Comparison of ENCODE assay signal across 8 mouse cellular contexts in genomic region chr2:148902286-148902685, GRCm38 (mm10). TPM values are rescaled to one million over a fixed set of nuclear protein-coding genes. Genes with fewer than 3 reads are reported as not detected.
DNase-seq lines count a peak whose midpoint lies in the region; ATAC-seq and TF ChIP-seq lines count a peak whose summit lies in the region.

No protein-coding gene starts in this region.

- H3K9me3 ChIP-seq in forebrain, embryonic 16.5 days (ENCODE audit: control insufficient read depth, low read length), result no peaks in the 10 kb centered on the region
- no peaks in the 10 kb centered on the region for H3K9me3 ChIP-seq in neural tube, embryonic 14.5 days (ENCODE audit: control insufficient read depth, low read length)

- TF ChIP-seq CTCF in testis, adult 2 months (IDR thresholded peaks at IDR 0.05; ENCODE audit: control insufficient read depth, insufficient read depth, insufficient replicate concordance, low read depth, low read length), result peak; percentile 86

- DNase-seq in ES-CJ7 (ENCODE audit: low read depth, low spot score), result peak; percentile 51
- peak; percentile 25 for DNase-seq in c-Kit-positive CD71-positive TER-119-positive erythroid progenitor cells, embryonic 14.5 days (ENCODE audit: low spot score)
- peak; percentile 21 for DNase-seq in heart, postnatal 25 days (ENCODE audit: low spot score)
- peak; percentile 19 for DNase-seq in large intestine, adult 2 months (ENCODE audit: low read depth, low spot score)
- peak; percentile 42 to 50 for DNase-seq in lung, adult 18-20 months

- TF ChIP-seq POLR2A in testis, adult 2 months (IDR thresholded peaks at IDR 0.05; ENCODE audit: control insufficient read depth, low read depth, low read length), result no peak

- peak; percentile 87 for ATAC-seq in forebrain, embryonic 16.5 days
- peak; percentile 83 for ATAC-seq in neural tube, embryonic 14.5 days (ENCODE audit: low read depth)

- H3K4me3 ChIP-seq in forebrain, embryonic 16.5 days (replicated peaks; ENCODE audit: low read length), result no peak overlapping the region
- no peak overlapping the region for H3K4me3 ChIP-seq in neural tube, embryonic 14.5 days (ENCODE audit: low read depth, low read length)
- H3K4me3 ChIP-seq in testis, adult 2 months (ENCODE audit: control insufficient read depth, low read depth, low read length), result peak overlapping the region; percentile 74

- WGBS in forebrain, embryonic 16.5 days, result 10% methylated on average over 5 of the region's 5 CpGs
- 5% methylated on average over 5 of the region's 5 CpGs for WGBS in large intestine, adult 2 months
- WGBS in neural tube, embryonic 14.5 days, result 12% methylated on average over 5 of the region's 5 CpGs

- no peak overlapping the region for H3K4me2 ChIP-seq in forebrain, embryonic 16.5 days (ENCODE audit: low read length)
- H3K4me2 ChIP-seq in neural tube, embryonic 14.5 days (ENCODE audit: low read depth, low read length), result no peak overlapping the region

- no peak overlapping the region for H3K9ac ChIP-seq in forebrain, embryonic 16.5 days (replicated peaks; ENCODE audit: low read depth, low read length)
- H3K9ac ChIP-seq in neural tube, embryonic 14.5 days (replicated peaks; ENCODE audit: low read depth, low read length), result no peak overlapping the region

- H3K4me1 ChIP-seq in forebrain, embryonic 16.5 days (replicated peaks; ENCODE audit: control insufficient read depth, insufficient read depth, low read length), result no peaks in the 10 kb centered on the region
- no peaks in the 10 kb centered on the region for H3K4me1 ChIP-seq in neural tube, embryonic 14.5 days (ENCODE audit: control insufficient read depth, insufficient read depth, low read length)
- 0 out of 2 replicates have a peak, but pooled peaks cover 2% of the 10 kb centered on the region for H3K4me1 ChIP-seq in testis, adult 2 months (ENCODE audit: control insufficient read depth, insufficient read depth, low read length)

- no peak overlapping the region for H3K27ac ChIP-seq in forebrain, embryonic 16.5 days (ENCODE audit: low read length)
- no peak overlapping the region for H3K27ac ChIP-seq in neural tube, embryonic 14.5 days (ENCODE audit: low read depth, low read length)
- no peak overlapping the region for H3K27ac ChIP-seq in testis, adult 2 months (ENCODE audit: control insufficient read depth, insufficient read depth, low read depth, low read length)

- H3K27me3 ChIP-seq in forebrain, embryonic 16.5 days (replicated peaks; ENCODE audit: control insufficient read depth, insufficient read depth, low read length), result no peaks in the 10 kb centered on the region
- H3K27me3 ChIP-seq in neural tube, embryonic 14.5 days (ENCODE audit: control insufficient read depth, insufficient read depth, low read length), result no peaks in the 10 kb centered on the region
- no peaks in the 10 kb centered on the region for H3K27me3 ChIP-seq in testis, adult 2 months (ENCODE audit: control insufficient read depth, insufficient read depth, low read length)

- no peaks in the 10 kb centered on the region for H3K36me3 ChIP-seq in forebrain, embryonic 16.5 days (ENCODE audit: control insufficient read depth, insufficient read depth)
- H3K36me3 ChIP-seq in neural tube, embryonic 14.5 days (ENCODE audit: control insufficient read depth, insufficient read depth, low read length), result no peaks in the 10 kb centered on the region
- H3K36me3 ChIP-seq in testis, adult 2 months (ENCODE audit: control insufficient read depth, insufficient read depth, low read length), result no peaks in the 10 kb centered on the region

- intact Hi-C loops in heart, postnatal 25 days (cut with DNase I), result loop anchor here (1.0 kb wide), 2 partner anchors 51 to 150 kb away; no protein-coding TSS in a partner anchor

RNA-seq across cellular contexts. Expression of gene Cst3, which starts 26.8 kb away (rescaled TPM):
- polyA plus RNA-seq in forebrain, embryonic 16.5 days (2015; fragmentation: Nextera tagmentation; extraction: Ambion mirVana), result 482 and 493 TPM in 2 replicates
- 1,000 to 10,000 TPM in 1 of 2 experiments, 100 to 1,000 TPM in 1; 940 to 1,010 TPM for total RNA-seq in heart, postnatal 25 days (2021)
- polyA plus RNA-seq in large intestine, adult 2 months (2012; rRNA removed), result 418 and 430 TPM in 2 replicates
- 555 and 595 TPM in 2 replicates for polyA plus RNA-seq in neural tube, embryonic 14.5 days (2014; fragmentation: Nextera tagmentation; extraction: Ambion mirVana)
- polyA plus RNA-seq in testis, adult 2 months (2012; rRNA removed), result 442 and 443 TPM in 2 replicates

RNA-seq across cellular contexts. Expression of gene 9230104L09Rik, which starts 37.4 kb away (rescaled TPM):
- not detected in 2 replicates for polyA plus RNA-seq in forebrain, embryonic 16.5 days (2015; fragmentation: Nextera tagmentation; extraction: Ambion mirVana)
- under 1 TPM; 0.49 to 0.95 TPM for total RNA-seq in heart, postnatal 25 days (2021)
- 0.14 and 0.21 TPM in 2 replicates for polyA plus RNA-seq in large intestine, adult 2 months (2012; rRNA removed)
- not detected in 2 replicates for polyA plus RNA-seq in neural tube, embryonic 14.5 days (2014; fragmentation: Nextera tagmentation; extraction: Ambion mirVana)
- 21.7 and 25.8 TPM in 2 replicates for polyA plus RNA-seq in testis, adult 2 months (2012; rRNA removed)

Comparison
In these comparisons a context has a peak if more than half of its experiments do, and no peak if none do; other contexts are left out.
1. RNA of gene 9230104L09Rik, which starts 37.4 kb away (polyA plus RNA-seq): 21.7 to 25.8 TPM in testis, adult 2 months; 0.14 to 0.21 TPM in large intestine, adult 2 months, not detected in forebrain, embryonic 16.5 days and not detected in neural tube, embryonic 14.5 days; every median in the first group is over 10 times any median in the second.
2. Peak in every context shown above with its lines, with median percentiles within 50 percentile points of each other: DNase-seq.